Mouse (Mus musculus): ENCODE results near the gene Tmc3.

The Tmc3 gene

DNA sequence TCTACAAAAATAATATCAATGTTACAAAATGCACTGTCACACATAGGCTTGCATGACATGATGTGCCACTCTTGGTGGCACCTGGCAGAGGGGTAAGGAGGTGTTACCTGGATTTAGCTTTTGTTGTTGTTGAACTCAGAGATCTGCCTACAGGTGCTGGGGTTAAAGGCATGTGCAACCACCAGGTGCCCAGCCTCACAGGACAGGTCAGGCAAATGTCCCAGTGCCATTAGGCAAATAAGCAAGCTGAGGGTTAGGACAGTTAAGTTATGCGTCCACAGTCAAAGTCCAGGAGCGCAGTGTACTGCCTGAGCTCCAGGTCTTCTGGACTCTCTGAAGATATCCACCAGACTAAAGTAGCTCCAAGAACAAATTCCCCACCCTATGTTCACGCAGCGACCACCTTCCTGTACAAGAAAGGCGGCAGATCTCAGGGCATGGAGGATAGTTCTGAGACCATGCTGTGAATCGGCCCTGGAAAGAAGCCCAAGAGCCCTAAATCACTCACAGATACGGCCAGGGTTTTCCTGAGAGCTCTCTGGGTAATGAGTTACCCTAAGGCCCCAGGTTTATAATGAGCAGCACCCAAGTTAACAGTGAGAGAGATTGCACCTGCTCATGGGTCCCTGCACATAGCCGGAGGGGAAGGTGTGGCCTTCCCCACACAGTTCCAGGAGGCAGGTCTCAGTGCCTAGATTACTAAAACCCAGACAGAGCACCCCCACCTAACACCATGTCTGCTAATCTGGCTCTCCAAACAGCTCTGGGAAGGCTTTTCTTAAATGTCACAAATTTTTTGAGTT, 53.3 kb downstream of the Tmc3 start:
- 97% methylated on average over 8 of the region's 8 CpGs for WGBS

- 92% methylated on average over 3 of the region's 3 CpGs for WGBS
Observed at GRCm38 (mm10) chr7:83639084-83639483, 54.4 kb downstream of the Tmc3 start.

GRCm38 (mm10) chr7:83640581-83640980, 55.9 kb downstream of the Tmc3 start:
- 96% methylated on average over 5 of the region's 5 CpGs for WGBS

DNA sequence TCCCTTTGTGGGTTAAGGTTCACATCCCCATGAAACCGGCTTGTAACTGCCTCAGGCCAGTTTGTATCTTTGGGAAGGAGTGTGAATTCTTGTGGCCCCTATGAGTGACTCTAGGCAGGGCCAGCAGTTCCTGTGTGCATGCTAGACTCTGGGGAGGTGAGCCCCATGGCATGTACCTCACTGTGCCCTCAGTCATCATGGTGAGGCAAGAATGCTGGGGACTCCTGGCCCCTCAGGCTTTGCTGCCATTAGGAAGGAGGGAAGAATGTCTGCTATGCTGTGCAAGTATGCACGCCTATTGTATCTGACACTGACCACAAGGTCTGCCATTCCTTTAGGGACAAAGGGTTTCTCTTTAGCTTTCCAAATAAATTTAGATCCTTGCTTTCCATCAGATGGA, 56.4 kb downstream of the Tmc3 start:
- 83% methylated on average over 2 of the region's 2 CpGs for WGBS

DNA sequence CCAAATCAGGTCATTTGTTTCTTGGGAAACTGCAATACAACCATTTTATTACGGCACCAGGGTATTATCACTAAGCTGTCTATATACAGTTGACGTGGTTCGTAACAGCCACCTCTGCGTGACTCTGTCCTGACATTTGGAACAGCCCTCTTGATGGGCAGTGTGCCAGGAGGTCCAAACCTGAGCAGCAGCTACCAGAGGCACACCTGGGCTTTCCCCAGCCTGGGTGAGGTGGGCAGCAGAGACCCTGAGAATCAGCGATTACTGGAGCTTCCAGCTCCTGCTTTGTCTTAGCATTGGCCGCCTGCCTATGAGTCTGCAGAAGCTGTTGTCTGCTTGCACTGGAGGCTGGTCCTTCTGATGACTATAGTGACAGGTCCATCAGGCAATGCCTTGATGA, 58.9 kb downstream of the Tmc3 start:
- WGBS: 94% methylated on average over 6 of the region's 6 CpGs

DNA sequence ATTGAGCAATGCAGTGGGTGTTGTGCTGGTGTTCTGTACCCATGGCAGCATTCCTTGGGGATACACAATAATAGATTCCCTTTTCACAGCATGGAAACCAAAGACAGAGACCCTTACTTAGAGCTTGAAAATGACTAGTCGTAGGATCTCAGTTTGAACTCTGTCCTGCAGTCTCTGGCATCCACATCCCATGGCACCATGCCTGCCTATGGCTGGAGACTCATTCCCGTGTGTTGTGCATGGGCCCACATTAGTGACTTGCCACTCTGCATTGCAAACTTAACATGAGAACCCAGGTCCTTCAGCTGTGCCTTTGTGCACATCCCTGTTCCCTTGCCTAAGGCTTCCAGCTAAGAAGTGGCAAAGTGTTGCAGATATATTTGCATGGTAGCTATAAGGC, 60.0 kb downstream of the Tmc3 start:
- 88% methylated on average over 2 of the region's 2 CpGs for WGBS

DNA sequence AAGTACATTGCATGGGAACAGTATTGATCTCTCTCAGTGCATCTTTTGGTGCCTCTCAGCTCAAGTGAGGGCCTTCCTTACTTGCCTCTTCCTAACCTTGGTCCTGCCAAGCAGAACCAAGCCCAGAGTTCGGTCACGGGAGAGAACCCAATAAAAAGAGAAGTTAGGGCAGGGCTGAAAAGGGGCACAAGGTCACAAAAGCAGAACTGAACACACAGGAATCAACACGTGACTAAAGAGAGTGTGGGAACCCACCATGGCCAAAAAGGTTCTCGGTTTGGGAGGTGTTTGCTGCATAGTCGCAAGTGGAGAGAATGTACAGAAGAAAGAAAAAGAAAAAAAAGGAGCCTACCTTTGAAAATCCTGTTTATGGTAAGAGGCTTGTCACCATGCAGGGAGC, 60.7 kb downstream of the Tmc3 start:
- WGBS: 88% methylated on average over 5 of the region's 5 CpGs

DNA sequence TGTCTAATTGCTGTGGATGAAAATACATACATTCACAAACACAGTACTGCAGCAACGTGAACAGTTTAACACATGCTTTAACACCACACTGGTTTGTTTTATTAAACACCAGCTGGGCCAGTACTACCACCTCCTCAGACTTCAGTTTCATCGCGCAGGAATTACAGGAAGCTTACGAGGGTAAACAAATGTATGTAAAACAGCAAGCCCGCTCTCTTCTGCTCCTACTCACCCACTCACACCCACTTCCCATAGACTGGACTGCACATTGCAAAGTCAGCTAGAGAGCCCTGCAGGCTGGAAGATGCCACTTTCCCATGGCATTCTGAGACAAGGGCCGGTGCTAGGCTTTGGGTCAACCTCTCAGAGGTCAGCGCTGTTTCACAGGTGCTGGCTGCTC, 64.1 kb downstream of the Tmc3 start:
- WGBS: 43% methylated on average over 7 of the region's 7 CpGs

DNA sequence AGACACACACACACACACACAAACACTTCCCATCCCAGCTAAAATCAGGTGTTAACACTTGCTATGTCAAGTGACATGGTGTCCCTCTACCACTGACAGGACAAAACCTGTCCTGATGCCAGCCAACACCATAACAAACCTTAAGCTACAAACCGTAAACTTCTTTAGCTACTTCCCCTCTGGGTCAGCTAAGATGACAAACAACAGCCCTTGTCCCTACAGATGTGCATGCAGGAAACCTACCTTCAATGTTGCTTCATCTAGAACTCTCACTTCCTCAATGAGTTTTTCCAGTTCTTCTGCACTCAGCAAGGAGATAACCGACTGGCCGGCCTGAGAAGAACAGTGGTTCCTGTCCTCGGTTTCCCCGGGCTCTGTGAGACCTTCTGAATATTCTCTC, 65.9 kb downstream of the Tmc3 start:
- WGBS: 95% methylated on average over 5 of the region's 5 CpGs

GRCm38 (mm10) chr7:83652498-83652897, 67.8 kb downstream of the Tmc3 start:
- WGBS: 88% methylated on average over 5 of the region's 5 CpGs

GRCm38 (mm10) chr7:83653605-83654051, 68.9 kb downstream of the Tmc3 start:
- WGBS: 93% methylated on average over 2 of the region's 2 CpGs

DNA sequence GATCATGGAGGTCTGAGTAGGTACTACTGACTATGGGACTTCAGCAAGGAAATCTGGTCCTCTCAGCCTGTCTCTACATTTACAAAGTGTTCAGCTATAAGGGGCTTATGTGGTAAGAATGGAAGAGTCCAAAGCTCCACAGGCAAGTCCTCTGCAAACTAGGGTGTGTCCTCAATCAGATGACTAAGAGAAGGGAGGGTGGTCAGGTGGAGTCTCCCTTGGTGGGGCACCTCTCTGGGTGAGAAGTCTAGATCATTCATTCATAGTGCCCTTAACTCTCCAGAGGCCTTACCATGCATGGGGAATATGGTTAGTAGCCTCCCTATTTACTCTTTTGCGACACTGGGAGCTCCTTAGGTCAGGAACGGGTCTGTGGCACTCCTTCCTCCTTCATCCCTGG, 69.5 kb downstream of the Tmc3 start:
- WGBS: 90% methylated on average over 2 of the region's 2 CpGs

DNA sequence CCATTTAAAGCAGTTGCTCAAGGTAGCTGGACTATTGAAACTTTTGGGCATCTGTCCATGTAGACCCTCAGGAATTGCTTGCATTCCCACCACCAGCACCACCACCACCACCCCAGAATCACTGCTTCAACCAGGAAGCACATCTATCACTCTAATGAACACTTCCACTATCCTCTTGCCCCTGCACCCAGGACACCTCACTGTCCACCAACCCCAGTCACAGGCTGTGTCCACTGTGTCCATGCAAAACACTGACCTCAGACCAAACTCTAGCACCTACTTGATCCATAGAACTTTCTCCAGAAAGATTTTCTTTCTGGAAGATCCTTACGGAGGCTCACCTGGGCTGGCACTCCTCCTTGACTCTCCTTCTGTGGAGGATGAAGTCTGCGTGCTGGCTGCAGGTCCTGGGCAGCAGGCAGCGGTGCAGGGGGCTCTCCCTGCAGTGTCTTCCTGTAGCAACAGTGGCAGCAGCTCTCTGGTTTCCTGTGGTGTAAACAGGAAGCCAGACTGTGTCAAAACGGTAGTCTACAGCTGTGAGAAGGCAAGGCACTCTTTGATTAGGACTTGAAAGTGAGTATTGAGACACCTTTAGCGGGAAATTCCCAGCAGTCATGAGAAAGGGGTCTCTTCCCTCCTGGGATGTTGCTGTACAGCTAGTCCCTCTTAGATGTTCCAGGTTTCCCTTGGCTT, 70.4 kb downstream of the Tmc3 start:
- 61% methylated on average over 5 of the region's 5 CpGs for WGBS

- WGBS: 43% methylated on average over 1 of the region's 1 CpGs
Observed at GRCm38 (mm10) chr7:83658716-83659115, 74.0 kb downstream of the Tmc3 start.

GRCm38 (mm10) chr7:83659159-83660065, 74.7 kb downstream of the Tmc3 start:
- WGBS: 66% methylated on average over 9 of the region's 9 CpGs

- 68% methylated on average over 11 of the region's 11 CpGs for WGBS
Observed at GRCm38 (mm10) chr7:83660273-83660691, 75.6 kb downstream of the Tmc3 start.

GRCm38 (mm10) chr7:83661031-83661430, 76.3 kb downstream of the Tmc3 start:
- WGBS: 89% methylated on average over 10 of the region's 10 CpGs

- WGBS: 95% methylated on average over 3 of the region's 3 CpGs
Observed at GRCm38 (mm10) chr7:83661763-83662162, 77.0 kb downstream of the Tmc3 start.

DNA sequence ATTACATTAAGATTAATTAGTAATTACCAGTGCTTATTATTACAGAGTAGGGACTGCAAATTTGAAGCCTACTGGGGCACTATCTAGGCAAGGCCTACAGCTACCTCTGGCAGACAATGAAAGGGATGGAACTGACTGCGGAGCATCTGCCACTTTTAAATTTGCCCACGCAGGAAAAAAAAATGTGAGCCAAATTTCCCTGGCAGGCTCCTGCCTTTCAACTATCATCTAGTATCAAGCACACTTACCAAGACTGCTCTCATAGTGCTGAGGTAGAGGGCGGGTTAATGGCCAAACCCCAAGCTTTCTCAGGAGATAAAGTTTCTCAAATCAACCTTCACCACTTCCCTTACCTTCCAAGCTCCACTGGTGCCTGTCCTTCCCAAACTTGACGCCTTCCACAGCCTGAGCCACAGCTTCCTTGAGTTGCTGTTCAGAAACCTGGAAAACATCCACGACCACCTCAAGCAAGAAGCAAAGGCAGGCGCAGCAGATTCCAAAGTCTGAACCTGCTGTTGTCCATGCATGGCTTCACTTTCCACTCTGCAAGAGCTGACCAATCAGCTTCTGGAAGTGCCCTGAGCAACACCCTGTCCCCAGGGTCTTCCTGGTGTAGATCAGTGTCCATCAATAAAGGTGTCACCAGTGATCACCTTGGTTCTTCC, 78.1 kb downstream of the Tmc3 start:
- 54% methylated on average over 6 of the region's 6 CpGs for WGBS

DNA sequence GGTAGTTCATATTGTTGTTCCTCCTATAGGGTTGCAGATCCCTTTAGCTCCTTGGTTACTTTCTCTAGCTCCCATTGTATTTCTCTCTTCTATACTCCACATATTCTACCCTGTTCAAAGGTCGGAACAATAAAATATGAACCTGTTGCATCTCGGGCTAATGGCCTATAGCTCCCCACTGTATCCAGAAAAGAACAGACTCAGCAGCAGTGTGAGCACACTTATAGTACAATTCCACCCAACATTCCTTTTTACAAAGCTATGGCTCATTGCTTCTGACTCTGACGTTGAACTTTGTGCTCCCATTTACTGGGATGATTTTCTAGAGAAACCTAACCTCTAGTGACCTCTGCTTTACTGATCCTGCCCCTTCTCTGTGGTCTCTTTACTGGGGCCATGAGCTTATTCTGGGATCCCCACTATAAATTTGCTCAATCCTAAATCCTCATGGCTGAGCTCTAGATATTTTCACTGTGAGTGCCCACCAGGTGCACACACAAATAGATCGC, 81.4 kb downstream of the Tmc3 start:
- WGBS: 97% methylated on average over 4 of the region's 4 CpGs

- 88% methylated on average over 5 of the region's 5 CpGs for WGBS
Observed at GRCm38 (mm10) chr7:83667936-83668645, 83.4 kb downstream of the Tmc3 start.
